Mouse (Mus musculus) liver, adult 2 months (tissue): ENCODE results near the gene Pidd1. TPM values are rescaled to one million over a fixed set of nuclear protein-coding genes. Genes with fewer than 3 reads are reported as not detected.
A peak's percentile ranks its signal among the peaks of the same experiment; 100 is the strongest.

ENCODE experiments used
- DNase-seq: peaks from one replicate; pipeline ENCODE4 v3.0.0-alpha.2; 2011; ENCODE audit warnings: low read depth, low spot score; ENCODE audit errors: extremely low read depth
- H3K27ac ChIP-seq: fragments of 200-500 bp; replicated peaks from 2 replicates; pipeline ENCODE4 v1.5.1; 2012; ENCODE audit warnings: low read depth, mild to moderate bottlenecking, control low read depth, inconsistent platforms, low read length; ENCODE audit not compliant: insufficient read depth
- H3K27me3 ChIP-seq: fragments of 200-500 bp; 2 replicates; pipeline ENCODE4 v1.6.1; 2012; ENCODE audit warnings: mild to moderate bottlenecking, moderate library complexity, low read length, inconsistent platforms; ENCODE audit not compliant: control insufficient read depth, insufficient read depth
- H3K36me3 ChIP-seq: fragments of 200-500 bp; 2 replicates; pipeline ENCODE4 v1.6.1; 2012; ENCODE audit warnings: low read length, inconsistent platforms; ENCODE audit not compliant: control insufficient read depth, insufficient read depth
- H3K4me1 ChIP-seq: fragments of 200-500 bp; 2 replicates; pipeline ENCODE4 v1.6.1; 2011; ENCODE audit warnings: low read length; ENCODE audit not compliant: control insufficient read depth, insufficient read depth
- H3K4me3 ChIP-seq: fragments of 200-500 bp; 2 replicates; pipeline ENCODE4 v1.5.1; 2011; ENCODE audit warnings: low read depth, mild to moderate bottlenecking, control low read depth, low read length, moderate library complexity; ENCODE audit not compliant: insufficient read depth
- H3K79me2 ChIP-seq: fragments of 200-500 bp; 2 replicates; pipeline ENCODE4 v1.6.1; 2012; ENCODE audit warnings: inconsistent platforms, mild to moderate bottlenecking, low read length, moderate library complexity; ENCODE audit not compliant: control insufficient read depth, insufficient read depth
- H3K9ac ChIP-seq: fragments of 200-500 bp; 2 replicates; pipeline ENCODE4 v1.6.1; 2012; ENCODE audit warnings: low read depth, mild to moderate bottlenecking, control low read depth, inconsistent platforms, low read length
- CTCF ChIP-seq: fragments of 200-500 bp; IDR thresholded peaks from 2 replicates; pipeline ENCODE4 v1.5.1; 2011; ENCODE audit warnings: low read depth, low read length, control low read depth
- POLR2A ChIP-seq: fragments of 200-500 bp; IDR thresholded peaks from 2 replicates; pipeline ENCODE4 v1.6.1; 2011; ENCODE audit warnings: low read length, control low read depth; ENCODE audit not compliant: insufficient read depth; ENCODE audit errors: extremely low read depth
- WGBS: fragments of 180-500 bp; shearing (Covaris S2); methylation state at CpG from one replicate; pipeline ENCODE4 v1.1.7; 2018; 5-methylcytosine and 5-hydroxymethylcytosine counted together
- polyA plus RNA-seq: library from polyadenylated mRNA; depleted of rRNA; stranded (reverse); fragments of >200 nt; gene quantifications from 2 replicates; pipeline ENCODE4 v1.2.3, GENCODE M21; 2012
- total RNA-seq: library from RNA; depleted of rRNA; stranded (reverse); fragments of >200 nt; gene quantifications from 2 replicates; pipeline ENCODE4 v1.2.3, GENCODE M21; 2014

The Pidd1 gene
- total and polyA plus RNA-seq, 2 experiments = 0.37 to 4.7 TPM

DNA sequence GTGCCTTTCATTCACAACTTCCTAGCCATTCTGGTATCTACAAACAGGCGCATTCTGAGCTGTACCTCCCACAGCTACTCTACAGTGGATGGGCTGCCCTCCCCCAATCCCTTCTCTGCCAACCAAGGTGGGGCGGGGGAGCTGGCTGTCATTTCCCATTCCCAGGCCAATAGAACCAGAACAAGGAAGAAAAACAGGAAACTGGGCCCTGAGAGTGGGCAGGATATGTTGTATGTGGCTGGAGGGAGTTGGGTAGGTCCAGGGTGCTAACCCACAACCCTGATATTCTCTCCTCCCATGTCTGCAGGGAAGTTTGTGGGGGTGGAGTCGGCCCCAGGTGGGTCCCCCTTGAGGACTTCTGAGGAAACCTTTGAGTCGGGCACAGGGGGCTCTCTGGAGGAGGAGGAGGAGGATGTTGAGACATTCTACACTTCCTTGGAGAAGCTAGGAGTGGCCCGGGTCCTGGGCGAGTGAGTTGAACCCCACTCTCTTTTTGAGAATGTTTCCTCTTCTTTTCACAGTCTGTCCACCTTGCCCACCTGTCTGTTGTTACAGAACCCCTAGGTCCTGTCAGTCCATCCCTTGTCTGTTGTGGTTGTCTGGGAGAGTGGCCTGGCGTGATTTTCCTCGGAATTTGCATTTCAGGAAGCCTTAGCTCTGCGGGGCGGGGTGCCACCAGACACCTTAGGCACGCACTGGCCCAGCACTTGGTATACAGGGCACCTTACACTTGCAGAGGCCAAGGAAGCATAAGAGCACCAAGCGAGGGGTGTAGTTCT is 20.2 kb upstream of the Pidd1 start:
- no peaks in the 10 kb centered on the region for H3K79me2 ChIP-seq
- peaks cover 4% of the 10 kb centered on the region; the same call in 1 of the 2 replicates for H3K36me3 ChIP-seq
- peaks cover 14% of the 10 kb centered on the region for H3K4me1 ChIP-seq
- WGBS = 65% methylated on average over 12 of the region's 12 CpGs
- TF ChIP-seq CTCF (no peak), POLR2A (no peak)
- peak overlapping the region; percentile 39 for H3K9ac ChIP-seq
- H3K4me3 ChIP-seq = peak overlapping the region; percentile 48
- peak overlapping the region; percentile 38 for H3K27ac ChIP-seq
- DNase-seq = no peak
- no peaks in the 10 kb centered on the region for H3K27me3 ChIP-seq

- peaks cover 1% of the 10 kb centered on the region; the same call in 1 of the 2 replicates for H3K79me2 ChIP-seq
- no peaks in the 10 kb centered on the region for H3K27me3 ChIP-seq
- H3K36me3 ChIP-seq = peaks cover 17% of the 10 kb centered on the region; the same call in 1 of the 2 replicates
- 13% methylated on average over 5 of the region's 5 CpGs for WGBS
- H3K4me1 ChIP-seq = peaks cover 13% of the 10 kb centered on the region
- H3K9ac ChIP-seq = peak overlapping the region; percentile 70
- no peak for TF ChIP-seq CTCF
- no peak for TF ChIP-seq POLR2A
- peak overlapping the region; percentile 68 for H3K4me3 ChIP-seq
- peak; percentile 76 for DNase-seq
- peak overlapping the region; percentile 45 for H3K27ac ChIP-seq
Observed at GRCm38 (mm10) chr7:141462333-141462821, 18.6 kb upstream of the Pidd1 start.

- Histone ChIP-seq H3K4me3 (peak overlapping the region; percentile 68), H3K79me2 (peaks cover 5% of the 10 kb centered on the region; the same call in 1 of the 2 replicates), H3K27me3 (no peaks in the 10 kb centered on the region), H3K9ac (peak overlapping the region; percentile 70), H3K36me3 (peaks cover 19% of the 10 kb centered on the region; the same call in 1 of the 2 replicates), H3K27ac (peak overlapping the region; percentile 52), H3K4me1 (peaks cover 20% of the 10 kb centered on the region; the same call in 1 of the 2 replicates)
- peak; percentile 27; the same call in 1 of the 2 replicates for TF ChIP-seq CTCF
- no peak for TF ChIP-seq POLR2A
- WGBS = 5% methylated on average over 59 of the region's 59 CpGs
- DNase-seq = no peak
Observed at GRCm38 (mm10) chr7:141461521-141462332, 17.9 kb upstream of the Pidd1 start.

DNA sequence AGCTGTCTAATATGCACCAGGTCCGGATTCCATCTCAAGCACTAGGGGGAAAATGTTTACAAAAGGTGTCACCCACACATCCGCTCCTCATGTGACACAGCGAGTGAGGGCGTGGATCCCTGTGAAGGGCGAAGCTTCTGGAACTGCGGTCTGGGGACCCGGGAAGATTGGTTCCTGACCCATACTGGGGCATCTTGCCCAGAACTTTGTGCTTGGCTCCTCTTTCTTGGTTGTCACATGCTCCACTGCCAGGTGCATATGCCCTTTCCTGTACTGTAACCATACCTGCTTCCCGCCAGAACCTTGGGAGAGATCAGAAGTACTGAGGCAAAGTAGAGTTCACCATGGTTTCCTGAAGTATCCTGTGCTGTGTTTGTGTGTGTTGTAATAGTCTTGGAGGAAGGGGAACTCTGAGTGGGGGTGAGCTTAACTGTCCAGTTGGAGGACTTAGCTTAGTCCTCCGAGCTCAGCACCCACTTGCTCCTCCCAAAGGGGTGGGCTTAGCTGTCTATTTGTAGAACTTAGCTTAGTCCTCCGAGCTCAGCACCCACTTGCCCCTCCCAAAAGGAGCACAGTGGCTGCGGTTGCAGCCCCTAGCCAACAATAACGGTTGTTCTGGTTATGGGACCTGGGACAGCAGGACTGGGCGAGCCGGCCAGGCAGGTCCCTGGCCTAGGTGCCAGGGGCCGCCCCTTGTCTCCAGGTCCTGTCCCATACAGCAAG is 16.7 kb upstream of the Pidd1 start, which contains the start of gene Cracr2b:
Gene Cracr2b, plus strand, starts transcription at position 704 of the 723 bp plus-strand sequence.
- Histone ChIP-seq H3K27me3 (no peaks in the 10 kb centered on the region), H3K9ac (peak within 1 kb of the TSS; percentile 70), H3K27ac (peak within 1 kb of the TSS; percentile 52), H3K79me2 (peaks cover 8% of the 10 kb centered on the region; the same call in 1 of the 2 replicates), H3K4me1 (peaks cover 22% of the 10 kb centered on the region; the same call in 1 of the 2 replicates), H3K36me3 (peaks cover 19% of the 10 kb centered on the region; the same call in 1 of the 2 replicates), H3K4me3 (peak within 1 kb of the TSS; percentile 68)
- TF ChIP-seq CTCF = no peak
- WGBS = 71% methylated on average over 15 of the region's 15 CpGs
- no peak for DNase-seq

GRCm38 (mm10) chr7:141460001-141460390 is 16.2 kb upstream of the Pidd1 start:
- H3K27ac ChIP-seq = no peak overlapping the region
- no peak for DNase-seq
- no peaks in the 10 kb centered on the region for H3K27me3 ChIP-seq

More at GRCm38 (mm10) chr7:141460001-141460390, 16.2 kb upstream of the Pidd1 start:
- peaks cover 8% of the 10 kb centered on the region; the same call in 1 of the 2 replicates for H3K79me2 ChIP-seq
- H3K4me3 ChIP-seq = no peak overlapping the region
- no peak for TF ChIP-seq POLR2A
- TF ChIP-seq CTCF = no peak
- WGBS = 81% methylated on average over 5 of the region's 5 CpGs
- H3K36me3 ChIP-seq = peaks cover 19% of the 10 kb centered on the region; the same call in 1 of the 2 replicates
- no peak overlapping the region for H3K9ac ChIP-seq
- H3K4me1 ChIP-seq = peaks cover 21% of the 10 kb centered on the region; the same call in 1 of the 2 replicates
